Mouse (Mus musculus): ENCODE measurements at regions not wholly inside any gene's neighbourhood (a gene's known extent, or its start where the extent isn't known, plus 50 kb on each side); places are given as distances from the start of the nearest gene placed in this dataset.

GRCm38 (mm10) chr10:37613936-37614335 is 475.2 kb upstream of the Marcks start:
- Histone ChIP-seq H3K4me3 (no peak overlapping the region), H3K9me3 (replicated peaks) (no peaks in the 10 kb centered on the region), H3K27ac (replicated peaks) (no peak overlapping the region), H3K27me3 (ENCODE audit: low read depth, poor library complexity, severe bottlenecking) (no peaks in the 10 kb centered on the region), H3K4me1 (peaks cover 12% of the 10 kb centered on the region), H3K36me3 (no peaks in the 10 kb centered on the region)
- DNase-seq (ENCODE audit: low spot score): no peak
- WGBS: 77% methylated on average over 1 of the region's 1 CpGs

- H3K4me3 ChIP-seq: no peak overlapping the region
- no peaks in the 10 kb centered on the region for H3K4me1 ChIP-seq
- DNase-seq (ENCODE audit: low spot score): no peak
- H3K27me3 ChIP-seq (ENCODE audit: low read depth, poor library complexity, severe bottlenecking): no peaks in the 10 kb centered on the region
- H3K9me3 ChIP-seq (replicated peaks): no peaks in the 10 kb centered on the region
- H3K36me3 ChIP-seq: no peaks in the 10 kb centered on the region
- H3K27ac ChIP-seq (replicated peaks): no peak overlapping the region
- WGBS: 68% methylated on average over 1 of the region's 1 CpGs
Observed at GRCm38 (mm10) chr10:37603529-37603928, 464.8 kb upstream of the Marcks start.

GRCm38 (mm10) chr10:37602936-37603335 is 464.2 kb upstream of the Marcks start:
- Histone ChIP-seq H3K36me3 (no peaks in the 10 kb centered on the region), H3K4me3 (no peak overlapping the region), H3K27ac (replicated peaks) (no peak overlapping the region), H3K4me1 (no peaks in the 10 kb centered on the region), H3K27me3 (ENCODE audit: low read depth, poor library complexity, severe bottlenecking) (no peaks in the 10 kb centered on the region), H3K9me3 (replicated peaks) (no peaks in the 10 kb centered on the region)
- 84% methylated on average over 2 of the region's 2 CpGs for WGBS
- no peak for DNase-seq (ENCODE audit: low spot score)

- H3K9me3 ChIP-seq (replicated peaks): no peaks in the 10 kb centered on the region
- no peaks in the 10 kb centered on the region for H3K27me3 ChIP-seq (ENCODE audit: low read depth, poor library complexity, severe bottlenecking)
- no peaks in the 10 kb centered on the region for H3K36me3 ChIP-seq
- WGBS: 92% methylated on average over 2 of the region's 2 CpGs
- no peak for DNase-seq (ENCODE audit: low spot score)
- H3K27ac ChIP-seq (replicated peaks): no peak overlapping the region
- H3K4me3 ChIP-seq: no peak overlapping the region
- no peaks in the 10 kb centered on the region for H3K4me1 ChIP-seq
Observed at GRCm38 (mm10) chr10:37589889-37590288, 451.2 kb upstream of the Marcks start.

- WGBS: 96% methylated on average over 1 of the region's 1 CpGs
- no peaks in the 10 kb centered on the region for H3K27me3 ChIP-seq (ENCODE audit: low read depth, poor library complexity, severe bottlenecking)
- H3K36me3 ChIP-seq: no peaks in the 10 kb centered on the region
- H3K9me3 ChIP-seq (replicated peaks): no peaks in the 10 kb centered on the region
- H3K27ac ChIP-seq (replicated peaks): no peak overlapping the region
- H3K4me3 ChIP-seq: no peak overlapping the region
- DNase-seq (ENCODE audit: low spot score): no peak
- H3K4me1 ChIP-seq: no peaks in the 10 kb centered on the region
Observed at GRCm38 (mm10) chr10:37589009-37589408, 450.3 kb upstream of the Marcks start.

- no peak overlapping the region for H3K27ac ChIP-seq (replicated peaks)
- 94% methylated on average over 2 of the region's 2 CpGs for WGBS
- H3K4me1 ChIP-seq: no peaks in the 10 kb centered on the region
- H3K36me3 ChIP-seq: no peaks in the 10 kb centered on the region
- H3K9me3 ChIP-seq (replicated peaks): no peaks in the 10 kb centered on the region
- H3K4me3 ChIP-seq: no peak overlapping the region
- no peak for DNase-seq (ENCODE audit: low spot score)
- no peaks in the 10 kb centered on the region for H3K27me3 ChIP-seq (ENCODE audit: low read depth, poor library complexity, severe bottlenecking)
Observed at GRCm38 (mm10) chr10:37571171-37571570, 432.5 kb upstream of the Marcks start.

GRCm38 (mm10) chr10:37561705-37562104 is 423.0 kb upstream of the Marcks start:
- Histone ChIP-seq H3K4me3 (no peak overlapping the region), H3K9me3 (replicated peaks) (no peaks in the 10 kb centered on the region), H3K36me3 (no peaks in the 10 kb centered on the region), H3K4me1 (no peaks in the 10 kb centered on the region), H3K27me3 (ENCODE audit: low read depth, poor library complexity, severe bottlenecking) (no peaks in the 10 kb centered on the region), H3K27ac (replicated peaks) (no peak overlapping the region)
- DNase-seq (ENCODE audit: low spot score): no peak
- 95% methylated on average over 2 of the region's 2 CpGs for WGBS

- Histone ChIP-seq H3K4me1 (no peaks in the 10 kb centered on the region), H3K27ac (replicated peaks) (no peak overlapping the region), H3K9me3 (replicated peaks) (no peaks in the 10 kb centered on the region), H3K27me3 (ENCODE audit: low read depth, poor library complexity, severe bottlenecking) (no peaks in the 10 kb centered on the region), H3K36me3 (no peaks in the 10 kb centered on the region), H3K4me3 (no peak overlapping the region)
- DNase-seq (ENCODE audit: low spot score): no peak
- 86% methylated on average over 2 of the region's 2 CpGs for WGBS
Observed at GRCm38 (mm10) chr10:37549446-37549845, 410.7 kb upstream of the Marcks start.

GRCm38 (mm10) chr10:37540703-37541102 is 402.0 kb upstream of the Marcks start:
- no peaks in the 10 kb centered on the region for H3K9me3 ChIP-seq (replicated peaks)
- H3K27ac ChIP-seq (replicated peaks): no peak overlapping the region
- H3K36me3 ChIP-seq: no peaks in the 10 kb centered on the region
- no peak for DNase-seq (ENCODE audit: low spot score)
- no peak overlapping the region for H3K4me3 ChIP-seq
- no peaks in the 10 kb centered on the region for H3K4me1 ChIP-seq
- WGBS: 85% methylated on average over 1 of the region's 1 CpGs
- H3K27me3 ChIP-seq (ENCODE audit: low read depth, poor library complexity, severe bottlenecking): no peaks in the 10 kb centered on the region

GRCm38 (mm10) chr10:37505966-37506615 is 367.4 kb upstream of the Marcks start:
- DNase-seq (ENCODE audit: low spot score): no peak
- no peak overlapping the region for H3K4me3 ChIP-seq
- 63% methylated on average over 3 of the region's 3 CpGs for WGBS

GRCm38 (mm10) chr10:37504468-37504867 is 365.7 kb upstream of the Marcks start:
- no peak for DNase-seq (ENCODE audit: low spot score)
- no peak overlapping the region for H3K4me3 ChIP-seq
- no peaks in the 10 kb centered on the region for H3K36me3 ChIP-seq
- H3K27ac ChIP-seq (replicated peaks): no peak overlapping the region
- WGBS: 83% methylated on average over 2 of the region's 2 CpGs
- H3K9me3 ChIP-seq (replicated peaks): 0 out of 2 replicates have a peak, but pooled peaks cover 3% of the 10 kb centered on the region
- peaks cover 7% of the 10 kb centered on the region for H3K4me1 ChIP-seq
- no peaks in the 10 kb centered on the region for H3K27me3 ChIP-seq (ENCODE audit: low read depth, poor library complexity, severe bottlenecking)

More at GRCm38 (mm10) chr10:37505966-37506615, 367.4 kb upstream of the Marcks start:
- Histone ChIP-seq H3K27ac (replicated peaks) (no peak overlapping the region), H3K27me3 (ENCODE audit: low read depth, poor library complexity, severe bottlenecking) (no peaks in the 10 kb centered on the region), H3K9me3 (replicated peaks) (0 out of 2 replicates have a peak, but pooled peaks cover 3% of the 10 kb centered on the region), H3K4me1 (peaks cover 7% of the 10 kb centered on the region), H3K36me3 (no peaks in the 10 kb centered on the region)

GRCm38 (mm10) chr10:37502505-37502904 is 363.8 kb upstream of the Marcks start:
- H3K4me1 ChIP-seq: peaks cover 7% of the 10 kb centered on the region
- no peaks in the 10 kb centered on the region for H3K27me3 ChIP-seq (ENCODE audit: low read depth, poor library complexity, severe bottlenecking)
- no peak overlapping the region for H3K4me3 ChIP-seq
- 0 out of 2 replicates have a peak, but pooled peaks cover 3% of the 10 kb centered on the region for H3K9me3 ChIP-seq (replicated peaks)
- H3K36me3 ChIP-seq: no peaks in the 10 kb centered on the region
- DNase-seq (ENCODE audit: low spot score): no peak
- H3K27ac ChIP-seq (replicated peaks): no peak overlapping the region

- Histone ChIP-seq H3K27me3 (ENCODE audit: low read depth, poor library complexity, severe bottlenecking) (no peaks in the 10 kb centered on the region), H3K36me3 (no peaks in the 10 kb centered on the region), H3K4me1 (peaks cover 6% of the 10 kb centered on the region), H3K4me3 (no peak overlapping the region), H3K9me3 (replicated peaks) (no peaks in the 10 kb centered on the region), H3K27ac (replicated peaks) (no peak overlapping the region)
- no peak for DNase-seq (ENCODE audit: low spot score)
- 92% methylated on average over 2 of the region's 2 CpGs for WGBS
Observed at GRCm38 (mm10) chr10:37501043-37501442, 362.3 kb upstream of the Marcks start.

- Histone ChIP-seq H3K4me1 (peaks cover 8% of the 10 kb centered on the region), H3K36me3 (no peaks in the 10 kb centered on the region), H3K27ac (replicated peaks) (no peak overlapping the region), H3K9me3 (replicated peaks) (no peaks in the 10 kb centered on the region), H3K27me3 (ENCODE audit: low read depth, poor library complexity, severe bottlenecking) (no peaks in the 10 kb centered on the region), H3K4me3 (no peak overlapping the region)
- WGBS: 91% methylated on average over 1 of the region's 1 CpGs
- DNase-seq (ENCODE audit: low spot score): no peak
Observed at GRCm38 (mm10) chr10:37495467-37495866, 356.7 kb upstream of the Marcks start.
